Mouse (Mus musculus) megakaryocyte, embryonic 14.5 days (primary cell): ENCODE measurements around the gene Farp1. TPM values are rescaled to one million over a fixed set of nuclear protein-coding genes. Genes with fewer than 3 reads are reported as not detected.

ENCODE experiments used
- H3K27me3 ChIP-seq: replicated peaks from 2 replicates; pipeline ENCODE3; 2012; ENCODE audit warnings: inconsistent platforms
- H3K36me3 ChIP-seq: replicated peaks from 2 replicates; pipeline ENCODE3; 2012; ENCODE audit warnings: low read length, inconsistent platforms, mixed read lengths
- H3K4me1 ChIP-seq: 2 replicates; pipeline ENCODE4 v1.6.1; 2012; ENCODE audit warnings: inconsistent platforms
- H3K4me3 ChIP-seq: replicated peaks from 2 replicates; pipeline ENCODE3; 2012; ENCODE audit warnings: moderate library complexity, mild to moderate bottlenecking, inconsistent platforms
- H3K9me3 ChIP-seq: 2 replicates; pipeline ENCODE4 v1.6.1; 2012; ENCODE audit warnings: inconsistent platforms
- FLI1 ChIP-seq: IDR thresholded peaks from 2 replicates; pipeline ENCODE4 v1.6.1; 2012; ENCODE audit warnings: low read length, inconsistent platforms, mixed read lengths
- GATA1 ChIP-seq: IDR thresholded peaks from 3 replicates; pipeline ENCODE4 v1.6.1; 2012; ENCODE audit warnings: mixed read lengths, low read length, inconsistent platforms, borderline replicate concordance
- polyA plus RNA-seq: library from polyadenylated mRNA; stranded (reverse); fragments of >175 nt; gene quantifications from 2 replicates; pipeline ENCODE4 v1.2.3, GENCODE M21; 2012; ENCODE audit warnings: low replicate concordance; ENCODE audit not compliant: insufficient read depth

Farp1 gene
- polyA plus RNA-seq, 1 experiment = not detected

GRCm38 (mm10) chr14:121324521-121325330 lies 289.7 kb downstream of the Farp1 start:
- peaks cover 72% of the 10 kb centered on the region for H3K4me1 ChIP-seq
- no peak for TF ChIP-seq GATA1
- TF ChIP-seq FLI1 = no peak
- H3K4me3 ChIP-seq = peak overlapping the region; percentile 51
- peaks cover 55% of the 10 kb centered on the region for H3K36me3 ChIP-seq
- H3K9me3 ChIP-seq = no peaks in the 10 kb centered on the region
- H3K27me3 ChIP-seq = no peaks in the 10 kb centered on the region

- no peaks in the 10 kb centered on the region for H3K27me3 ChIP-seq
- no peaks in the 10 kb centered on the region for H3K9me3 ChIP-seq
- no peak for TF ChIP-seq GATA1
- TF ChIP-seq FLI1 = no peak
- H3K4me3 ChIP-seq = peak overlapping the region; percentile 50
- peaks cover 88% of the 10 kb centered on the region for H3K4me1 ChIP-seq
- H3K36me3 ChIP-seq = peaks cover 61% of the 10 kb centered on the region
These were observed 291.4 kb downstream of the Farp1 start for GRCm38 (mm10) chr14:121326432-121326831.

- Histone ChIP-seq H3K27me3 (no peaks in the 10 kb centered on the region), H3K4me3 (no peak overlapping the region), H3K4me1 (peaks cover 87% of the 10 kb centered on the region), H3K9me3 (no peaks in the 10 kb centered on the region), H3K36me3 (peaks cover 59% of the 10 kb centered on the region)
- no peak for TF ChIP-seq GATA1
- TF ChIP-seq FLI1 = no peak
These were observed 293.9 kb downstream of the Farp1 start for GRCm38 (mm10) chr14:121328878-121329277.

- no peaks in the 10 kb centered on the region for H3K27me3 ChIP-seq
- peaks cover 59% of the 10 kb centered on the region for H3K36me3 ChIP-seq
- H3K9me3 ChIP-seq = no peaks in the 10 kb centered on the region
- H3K4me3 ChIP-seq = no peak overlapping the region
- TF ChIP-seq FLI1 (no peak), GATA1 (no peak)
- H3K4me1 ChIP-seq = peaks cover 87% of the 10 kb centered on the region
These were observed 294.5 kb downstream of the Farp1 start for GRCm38 (mm10) chr14:121329401-121330089.

GRCm38 (mm10) chr14:121330090-121330408 lies 295.0 kb downstream of the Farp1 start:
- H3K27me3 ChIP-seq = no peaks in the 10 kb centered on the region
- no peak overlapping the region for H3K4me3 ChIP-seq
- H3K4me1 ChIP-seq = peaks cover 82% of the 10 kb centered on the region
- peaks cover 62% of the 10 kb centered on the region for H3K36me3 ChIP-seq
- H3K9me3 ChIP-seq = no peaks in the 10 kb centered on the region
- TF ChIP-seq FLI1 (no peak), GATA1 (no peak)

Other genes starting within 250 kb of the Farp1 start
- gene Ipo5, start 124.0 kb upstream of the Farp1 start, polyA plus RNA-seq = 1.6 and 2.1 TPM in 2 replicates